Mouse (Mus musculus) heart, adult 2 months (tissue): Measurements from ENCODE around the gene Mfap1a.

ENCODE experiments used
- CTCF ChIP-seq: fragments of 200-600 bp; IDR thresholded peaks from 2 replicates; pipeline ENCODE4 v1.8.1; 2022; ENCODE audit warnings: antibody characterized with exemption, mild to moderate bottlenecking, moderate library complexity
- EP300 ChIP-seq: fragments of 200-500 bp; IDR thresholded peaks from 2 replicates; pipeline ENCODE4 v1.6.1; 2011; ENCODE audit warnings: low read depth, low read length, control low read depth; ENCODE audit not compliant: insufficient read depth
- POLR2A ChIP-seq: fragments of 200-500 bp; IDR thresholded peaks from 2 replicates; pipeline ENCODE4 v1.6.1; 2011; ENCODE audit warnings: mild to moderate bottlenecking, low read depth, low read length, control low read depth; ENCODE audit not compliant: insufficient read depth

- TF ChIP-seq CTCF = no peak
- TF ChIP-seq POLR2A = no peak
- no peak for TF ChIP-seq EP300
Measured at GRCm38 (mm10) chr2:121449545-121450011, 56.9 kb downstream of the Mfap1a start.
